Mouse (Mus musculus) megakaryocyte progenitor cell, adult 5-6 weeks (primary cell): Measurements from ENCODE around the gene Hoxd3. TPM values are rescaled to one million over a fixed set of nuclear protein-coding genes. Genes with fewer than 3 reads are reported as not detected.

Experiments used
- ATAC-seq: replicated peaks from 2 replicates; pipeline ENCODE4 v1.8.0; 2016; ENCODE audit warnings: mild to moderate bottlenecking, moderate TSS enrichment, inconsistent platforms; ENCODE audit not compliant: poor library complexity
- total RNA-seq, 2 experiments: library from RNA; stranded (forward) in 1 of 2; stranded (reverse) in 1 of 2; fragments of 157-497, 149-512 nt in 1 of 2; fragments of 200-1000 nt in 1 of 2; gene quantifications; 2 replicates each; pipeline versions ENCODE4 v1.2.3 to v1.2.4; 2015 to 2017

The Hoxd3 gene
- total RNA-seq, 2 experiments from 2014 or later, result not detected

DNA sequence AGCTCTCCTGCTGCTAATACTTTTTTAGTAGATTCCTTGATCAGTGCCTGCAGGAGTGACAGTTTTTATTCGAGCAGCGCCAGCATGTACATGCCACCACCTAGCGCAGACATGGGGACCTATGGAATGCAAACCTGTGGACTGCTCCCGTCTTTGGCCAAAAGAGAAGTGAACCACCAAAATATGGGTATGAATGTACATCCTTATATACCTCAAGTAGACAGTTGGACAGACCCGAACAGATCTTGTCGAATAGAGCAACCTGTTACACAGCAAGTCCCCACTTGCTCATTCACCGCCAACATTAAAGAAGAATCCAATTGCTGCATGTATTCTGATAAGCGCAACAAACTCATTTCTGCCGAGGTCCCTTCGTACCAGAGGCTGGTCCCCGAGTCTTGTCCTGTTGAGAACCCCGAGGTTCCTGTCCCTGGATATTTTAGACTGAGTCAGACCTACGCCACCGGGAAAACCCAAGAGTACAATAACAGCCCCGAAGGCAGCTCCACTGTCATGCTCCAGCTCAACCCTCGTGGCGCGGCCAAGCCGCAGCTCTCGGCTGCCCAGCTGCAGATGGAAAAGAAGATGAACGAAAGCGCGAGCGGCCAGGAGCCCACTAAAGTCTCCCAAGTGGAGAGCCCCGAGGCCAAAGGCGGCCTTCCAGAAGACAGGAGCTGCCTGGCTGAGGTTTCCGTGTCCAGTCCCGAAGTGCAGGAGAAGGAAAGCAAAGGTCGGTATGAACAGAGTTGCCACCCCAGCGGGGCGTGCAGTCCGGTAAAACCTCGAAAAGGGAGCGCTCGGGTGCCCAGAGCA, 19.5 kb upstream of the Hoxd3 start:
- no peak for ATAC-seq

DNA sequence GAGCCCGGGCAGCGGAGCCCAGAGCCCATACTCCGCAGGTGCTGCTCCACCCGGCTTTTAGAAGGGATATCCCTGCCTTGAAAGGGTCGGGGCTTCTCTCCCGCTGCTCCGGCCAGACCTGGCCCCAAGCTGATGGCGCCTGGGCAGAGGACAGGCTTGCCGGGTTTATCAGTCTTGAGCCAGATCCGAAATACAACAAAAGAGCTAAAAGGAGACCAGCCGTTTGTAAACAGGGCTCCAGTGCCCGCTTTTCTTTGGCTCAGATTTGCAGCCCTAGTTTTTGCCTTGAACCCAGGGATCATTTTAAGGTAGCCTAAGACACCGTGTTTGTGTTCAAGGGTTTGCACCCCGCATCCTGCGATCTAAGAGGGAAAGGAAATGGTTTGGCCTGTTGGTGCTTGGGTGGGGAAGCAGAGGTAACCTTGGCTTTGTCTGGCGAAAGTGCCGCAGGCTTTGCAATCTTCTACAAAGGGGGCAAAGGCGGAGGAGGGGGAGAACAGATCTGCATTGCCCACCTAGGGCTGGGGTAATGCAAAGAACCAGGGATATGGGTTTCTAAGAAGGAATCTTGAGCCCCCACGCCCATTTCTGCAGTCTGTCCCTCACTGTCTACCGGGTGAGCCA, 18.8 kb upstream of the Hoxd3 start:
- ATAC-seq, result no peak

DNA sequence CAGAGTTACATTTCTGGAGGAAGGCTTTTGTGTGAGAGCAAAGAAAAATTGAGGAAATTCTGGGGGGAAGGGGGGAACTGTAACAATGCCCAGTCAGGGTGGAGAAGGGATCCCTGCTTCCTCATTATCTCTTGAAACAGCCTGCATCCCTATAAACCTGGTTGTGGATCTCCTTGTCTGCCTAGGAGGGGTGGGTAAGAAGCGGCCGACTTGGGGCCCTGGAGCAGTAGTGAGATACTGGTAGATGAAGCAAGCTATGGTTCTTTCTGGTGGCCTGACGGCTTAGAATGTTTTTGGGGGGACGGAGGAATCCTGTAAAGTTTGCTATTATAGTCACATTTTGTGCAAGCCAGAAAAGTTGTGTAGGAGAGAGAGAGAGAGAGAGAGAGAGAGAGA, 18.3 kb upstream of the Hoxd3 start:
- ATAC-seq, result no peak

DNA sequence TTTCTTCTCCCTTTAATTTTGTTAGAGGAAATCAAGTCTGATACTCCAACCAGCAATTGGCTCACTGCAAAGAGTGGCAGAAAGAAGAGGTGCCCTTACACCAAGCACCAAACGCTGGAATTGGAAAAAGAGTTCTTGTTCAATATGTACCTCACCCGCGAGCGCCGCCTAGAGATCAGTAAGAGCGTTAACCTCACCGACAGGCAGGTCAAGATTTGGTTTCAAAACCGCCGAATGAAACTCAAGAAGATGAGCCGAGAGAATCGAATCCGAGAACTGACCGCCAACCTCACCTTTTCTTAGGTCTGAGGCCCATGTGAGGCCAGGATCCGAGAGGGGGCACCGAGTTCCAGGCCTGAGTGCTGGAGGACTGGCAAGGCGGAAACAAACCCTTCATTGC, 17.7 kb upstream of the Hoxd3 start:
- ATAC-seq, result peak; percentile 48; the same call in 1 of the 2 replicates

DNA sequence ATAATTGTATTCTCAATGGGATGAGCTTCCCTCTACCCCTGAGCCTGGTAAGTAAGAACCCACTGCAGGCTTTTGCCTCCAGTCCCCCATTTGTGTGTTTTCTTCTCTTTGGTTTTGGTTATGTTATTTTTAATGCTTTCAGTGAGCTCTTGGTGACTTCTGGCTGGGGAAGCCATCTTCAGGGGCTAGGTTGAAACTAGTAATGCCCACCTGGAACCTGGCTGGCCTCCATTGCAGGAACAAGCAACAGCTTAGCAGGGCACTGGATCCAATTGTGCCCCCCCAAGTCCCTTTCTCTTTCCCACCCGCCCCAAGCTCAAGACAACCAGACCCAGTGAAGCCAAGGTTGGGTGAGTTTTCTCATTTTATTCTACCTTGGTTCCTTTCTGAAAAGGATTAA, 16.3 kb upstream of the Hoxd3 start:
- ATAC-seq, result no peak

DNA sequence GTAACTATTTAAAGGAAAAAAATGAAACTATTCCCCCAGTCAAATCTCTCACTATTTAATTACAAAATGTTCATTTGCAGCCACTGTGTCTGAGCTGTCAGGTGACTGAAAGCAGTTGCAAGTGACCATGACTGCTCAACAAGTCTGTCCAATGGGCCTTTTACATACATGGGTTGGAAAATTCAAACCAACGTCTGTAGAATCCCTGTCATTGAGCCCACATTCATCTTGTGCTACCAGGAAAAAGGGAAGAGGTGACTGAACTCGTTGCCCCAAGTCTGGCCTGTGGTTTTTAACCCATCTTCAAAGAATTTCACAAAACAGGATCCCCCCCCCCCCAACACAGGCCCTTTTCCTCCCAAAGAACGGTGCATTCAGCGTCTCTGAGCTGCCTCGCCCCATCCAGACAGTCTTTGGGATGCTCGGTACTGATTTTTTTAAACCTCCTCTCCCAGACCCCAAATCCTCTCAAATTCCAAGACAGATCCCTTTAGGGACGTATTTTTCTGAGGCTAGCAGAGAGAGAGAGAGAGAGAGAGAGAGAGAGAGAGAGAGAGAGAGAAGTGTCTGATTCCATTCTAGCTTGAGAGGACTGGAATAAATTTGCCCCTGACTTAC, 15.8 kb upstream of the Hoxd3 start:
- ATAC-seq, result no peak

DNA sequence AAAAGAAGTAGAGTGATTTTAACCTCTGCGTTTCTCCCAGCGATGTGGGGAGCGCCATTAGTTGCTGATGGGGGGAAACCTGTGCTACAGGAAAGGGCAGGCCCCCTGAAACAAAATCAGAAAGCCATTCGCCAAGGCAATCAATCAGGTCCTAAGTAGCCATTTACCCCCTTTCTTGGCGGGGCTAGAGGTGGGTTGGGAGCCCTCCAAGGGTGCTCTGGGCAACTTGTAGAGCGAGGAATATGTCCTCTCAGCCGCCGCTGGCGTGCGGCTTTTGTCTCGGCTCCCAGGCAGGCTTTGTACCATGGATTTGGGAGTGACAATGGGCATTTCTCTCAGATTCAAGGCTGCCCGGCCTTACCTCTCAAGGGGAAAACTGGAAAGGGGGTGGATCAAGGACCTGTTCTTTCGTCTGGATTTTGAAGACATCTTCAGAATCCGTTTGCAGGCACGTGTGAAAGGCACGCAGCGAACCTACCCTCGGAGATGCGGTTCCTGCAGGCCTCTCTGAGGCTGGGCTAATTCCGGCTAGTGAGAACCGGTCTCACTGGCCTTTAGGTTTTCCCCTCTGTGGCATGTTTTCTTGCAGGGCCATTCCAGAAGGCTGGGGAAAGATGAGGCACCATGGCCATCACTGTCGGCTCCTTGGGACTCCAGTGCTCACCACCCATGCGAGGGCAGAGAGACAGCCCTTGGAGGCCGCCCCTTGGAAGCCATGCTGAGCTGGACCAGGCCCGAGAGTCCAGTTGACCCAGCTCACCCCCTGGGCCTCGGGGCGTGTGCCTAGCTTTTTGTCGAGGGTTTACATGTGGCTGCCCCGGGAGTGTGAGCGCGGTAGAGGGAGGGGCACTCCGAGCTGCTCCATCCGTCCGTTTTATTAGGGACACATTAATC, 15.0 kb upstream of the Hoxd3 start:
- ATAC-seq, result no peak

DNA sequence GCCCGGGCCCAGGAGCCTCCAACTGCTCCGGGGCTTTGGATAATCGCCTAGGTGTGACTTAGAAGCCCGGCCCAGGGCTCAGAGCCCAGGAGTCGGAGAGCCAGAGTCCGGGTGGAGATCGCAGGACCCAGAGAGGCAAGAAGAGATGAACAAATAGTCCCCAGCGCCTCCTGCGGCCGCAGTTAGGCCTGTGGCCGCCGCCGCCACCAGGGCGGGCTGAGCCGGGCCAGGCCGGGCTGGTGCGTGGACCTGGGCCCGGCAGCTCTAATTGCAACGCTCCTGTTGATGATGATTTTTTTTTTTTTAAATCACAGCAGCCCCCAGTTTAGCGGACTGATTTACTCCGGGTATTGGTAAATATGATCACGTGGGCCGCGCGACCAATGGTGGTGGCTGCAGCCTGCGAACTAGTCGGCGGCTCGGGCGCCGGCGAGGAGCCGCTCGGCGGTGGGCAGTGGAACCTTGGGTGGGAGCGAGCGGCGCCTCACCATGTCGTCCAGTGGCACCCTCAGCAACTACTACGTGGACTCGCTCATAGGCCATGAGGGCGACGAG, 14.1 kb upstream of the Hoxd3 start, which contains the start of gene Hoxd9:
Gene Hoxd9, plus strand, starts transcription at position 161 of the 555 bp plus-strand sequence.
- ATAC-seq, result no peak; the same call in 1 of the 2 replicates

DNA sequence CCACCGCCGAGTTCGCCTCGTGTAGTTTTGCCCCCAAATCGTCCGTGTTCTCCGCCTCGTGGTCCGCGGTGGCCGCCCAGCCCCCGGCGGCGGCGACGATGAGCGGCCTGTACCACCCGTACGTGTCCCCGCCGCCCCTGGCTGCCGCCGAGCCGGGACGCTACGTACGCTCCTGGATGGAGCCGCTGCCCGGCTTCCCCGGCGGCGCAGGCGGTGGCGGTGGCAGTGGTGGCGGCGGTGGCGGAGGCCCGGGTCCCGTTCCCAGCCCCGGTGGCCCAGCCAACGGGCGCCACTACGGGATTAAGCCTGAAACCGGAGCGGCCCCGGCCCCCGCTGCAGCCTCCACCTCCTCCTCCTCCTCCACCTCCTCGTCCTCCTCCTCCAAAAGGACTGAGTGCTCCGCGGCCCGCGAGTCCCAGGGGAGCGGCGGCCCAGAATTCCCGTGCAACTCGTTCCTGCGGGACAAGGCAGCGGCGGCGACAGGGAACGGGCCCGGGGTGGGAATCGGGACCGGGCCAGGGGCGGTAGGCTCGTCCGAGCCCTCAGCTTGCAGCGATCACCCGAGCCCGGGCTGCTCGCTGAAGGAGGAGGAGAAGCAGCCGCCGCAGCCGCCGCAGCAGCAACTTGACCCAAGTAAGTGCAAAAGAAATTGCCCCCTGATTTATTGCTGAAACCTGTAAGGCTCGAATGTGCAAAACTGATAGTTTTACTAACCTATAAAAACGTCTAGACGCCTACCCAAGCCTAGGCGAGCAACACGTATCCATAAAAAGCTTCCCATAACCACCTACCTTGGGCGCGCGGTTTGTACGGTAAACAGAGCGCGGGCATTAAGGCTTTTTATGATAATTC, 13.3 kb upstream of the Hoxd3 start:
- ATAC-seq, result no peak

DNA sequence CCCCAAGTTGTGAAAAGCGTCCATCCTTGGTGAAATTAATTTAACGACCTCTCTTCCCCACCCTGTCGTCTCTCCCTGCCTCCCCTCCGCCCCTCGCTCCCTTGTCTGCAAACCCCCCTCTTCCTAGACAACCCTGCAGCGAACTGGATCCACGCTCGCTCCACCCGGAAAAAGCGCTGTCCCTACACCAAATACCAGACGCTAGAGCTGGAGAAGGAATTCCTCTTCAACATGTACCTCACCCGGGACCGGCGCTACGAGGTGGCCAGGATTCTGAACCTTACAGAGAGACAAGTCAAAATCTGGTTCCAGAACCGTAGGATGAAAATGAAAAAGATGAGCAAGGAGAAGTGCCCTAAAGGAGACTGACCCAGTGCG, 12.7 kb upstream of the Hoxd3 start:
- ATAC-seq, result no peak

DNA sequence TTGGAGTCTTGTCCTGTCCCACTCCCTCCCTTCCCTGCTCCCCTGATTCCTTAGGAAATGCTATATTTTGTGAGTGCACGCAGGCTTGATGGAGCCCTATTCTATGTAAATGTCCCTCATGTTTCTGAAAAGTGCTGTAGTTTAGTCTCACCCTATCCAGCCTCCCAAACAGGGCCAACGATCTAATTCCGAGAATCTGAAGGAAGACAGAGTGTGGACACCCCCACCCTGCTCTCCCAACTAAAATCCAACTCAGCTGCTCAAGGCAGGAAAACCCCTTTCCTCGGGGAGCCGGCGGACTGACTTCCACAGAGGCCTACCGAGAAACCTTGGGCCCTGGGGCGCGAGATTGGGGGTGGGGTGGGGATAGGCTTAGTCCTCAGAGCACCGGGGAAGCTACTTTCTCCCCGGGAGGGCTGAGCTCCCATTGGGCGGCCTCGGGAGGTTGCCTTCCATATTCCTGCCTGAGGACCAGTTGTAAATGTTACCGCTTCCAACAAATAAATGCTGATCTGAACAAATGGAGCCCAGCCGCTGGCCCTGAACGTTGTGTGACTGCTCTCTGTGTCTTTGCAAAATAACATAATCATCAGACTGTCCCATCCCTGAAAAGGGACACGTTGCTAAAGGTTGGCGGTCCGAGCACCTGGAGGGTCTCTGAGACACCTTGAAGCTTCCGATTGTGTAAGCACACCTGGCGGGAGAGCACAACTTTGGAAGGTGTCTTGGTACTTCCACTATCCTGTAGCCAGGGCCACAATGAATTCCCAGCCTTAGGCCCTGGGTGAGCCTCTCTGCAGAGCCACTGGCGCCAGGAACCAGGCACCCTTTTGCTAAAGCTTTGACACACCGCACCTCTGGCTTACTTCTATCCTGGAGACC, 11.8 kb upstream of the Hoxd3 start:
- no peak for ATAC-seq

DNA sequence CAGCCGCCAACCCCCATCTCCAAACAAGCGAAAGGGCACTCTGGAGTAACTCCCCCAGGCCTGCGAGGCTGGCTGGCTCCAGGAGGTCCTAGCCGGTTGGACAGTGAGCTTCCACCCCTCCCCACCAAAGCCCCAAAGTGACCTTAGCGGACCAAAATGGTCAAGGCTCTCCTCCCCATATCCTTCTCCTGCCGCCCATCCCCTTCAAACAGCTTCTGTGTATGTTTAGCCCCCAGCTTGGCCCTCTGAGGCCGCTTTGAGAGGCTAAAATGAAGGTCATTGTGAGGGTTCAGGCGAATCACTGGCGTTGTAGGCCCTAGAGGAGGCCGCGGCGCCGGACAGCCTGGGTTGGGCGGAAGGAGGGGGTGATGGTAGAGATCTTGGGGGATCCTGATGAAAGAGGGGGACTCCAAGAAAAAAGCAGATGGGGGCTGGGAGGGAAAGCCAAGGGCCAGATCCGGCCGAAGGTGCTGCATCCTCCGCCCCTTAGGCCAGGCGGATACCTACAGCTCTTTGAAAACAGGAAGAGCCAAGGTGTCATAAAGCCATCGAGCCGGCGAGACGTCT, 11.1 kb upstream of the Hoxd3 start:
- ATAC-seq, result no peak

DNA sequence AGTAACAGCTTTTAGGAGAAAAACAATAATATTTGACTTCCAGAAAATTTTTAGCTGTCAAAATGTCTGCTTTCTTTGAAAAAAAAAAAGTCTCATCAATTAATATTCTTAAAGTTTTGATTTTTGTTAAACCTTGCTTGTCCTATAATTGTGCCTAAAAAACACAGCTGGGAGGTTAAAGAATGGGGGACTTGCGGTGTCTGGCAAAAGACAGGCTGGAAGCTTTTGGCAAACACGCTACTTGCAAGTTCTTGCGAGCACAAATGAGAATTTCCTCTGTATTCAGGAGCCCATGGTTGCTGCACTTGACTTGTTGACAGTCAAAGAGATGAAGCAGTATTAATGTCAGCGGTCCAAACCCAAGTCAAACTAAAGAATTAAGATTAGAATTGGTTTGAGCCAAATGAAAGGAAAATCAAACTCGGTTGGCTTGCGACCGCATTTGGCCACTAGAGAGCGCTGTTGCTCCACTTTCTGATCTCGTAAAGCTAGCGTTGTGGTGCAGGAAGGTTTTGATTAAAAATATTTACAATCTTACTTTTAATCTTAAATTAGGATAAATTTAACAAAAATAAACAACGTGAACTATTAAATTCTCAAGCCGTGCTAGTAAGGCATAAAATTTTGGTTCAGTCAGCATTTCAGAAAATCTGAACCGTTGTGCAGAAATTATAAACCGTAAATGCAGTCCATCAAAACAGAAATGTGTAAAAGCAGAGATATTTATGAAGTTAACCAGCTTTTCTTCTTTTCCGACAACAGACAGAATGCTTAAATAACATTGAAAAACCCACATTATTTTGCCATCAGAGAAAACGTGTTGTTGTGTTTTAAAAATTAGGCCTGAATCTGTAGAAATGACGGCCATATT, 9.5 kb upstream of the Hoxd3 start:
- peak; percentile 54; the same call in 1 of the 2 replicates for ATAC-seq

DNA sequence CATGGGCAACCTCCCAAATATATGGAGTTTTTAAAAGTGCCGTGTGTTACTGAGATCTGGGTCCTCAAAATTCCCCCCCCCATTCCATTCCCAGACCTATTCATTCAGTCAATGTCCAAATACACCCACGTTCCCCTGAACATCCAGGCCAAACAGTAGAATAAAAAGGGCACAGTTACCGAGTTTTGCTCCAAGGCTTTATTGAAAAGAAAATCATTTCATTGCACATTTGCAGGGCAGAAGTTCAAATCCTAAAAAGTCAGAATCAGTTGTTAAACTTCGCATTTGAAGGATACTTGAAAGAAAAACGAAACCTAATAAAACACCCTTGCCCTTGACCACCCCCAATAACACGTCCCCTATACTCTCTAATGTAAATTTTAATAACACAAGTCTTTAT, 8.9 kb upstream of the Hoxd3 start:
- ATAC-seq, result no peak

DNA sequence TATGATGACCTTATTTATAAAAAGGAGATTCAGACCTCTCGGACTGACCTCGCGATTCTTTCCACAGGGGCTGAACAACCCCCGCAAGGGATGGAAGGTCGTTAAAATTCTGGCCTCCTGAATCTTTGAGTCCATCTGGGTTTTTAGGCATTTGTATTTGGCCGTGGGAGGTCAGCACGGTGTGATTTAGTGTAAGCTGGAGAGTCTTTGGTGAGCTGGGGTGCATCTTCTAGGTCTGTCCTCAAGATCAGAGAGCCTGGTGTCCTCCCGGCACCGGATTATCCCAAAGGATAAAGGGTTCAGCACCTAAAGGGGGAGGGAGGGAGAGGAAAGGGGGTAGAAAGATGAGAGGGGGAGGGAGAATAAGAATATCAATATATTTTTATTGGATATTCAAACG, 8.4 kb upstream of the Hoxd3 start:
- ATAC-seq, result no peak

DNA sequence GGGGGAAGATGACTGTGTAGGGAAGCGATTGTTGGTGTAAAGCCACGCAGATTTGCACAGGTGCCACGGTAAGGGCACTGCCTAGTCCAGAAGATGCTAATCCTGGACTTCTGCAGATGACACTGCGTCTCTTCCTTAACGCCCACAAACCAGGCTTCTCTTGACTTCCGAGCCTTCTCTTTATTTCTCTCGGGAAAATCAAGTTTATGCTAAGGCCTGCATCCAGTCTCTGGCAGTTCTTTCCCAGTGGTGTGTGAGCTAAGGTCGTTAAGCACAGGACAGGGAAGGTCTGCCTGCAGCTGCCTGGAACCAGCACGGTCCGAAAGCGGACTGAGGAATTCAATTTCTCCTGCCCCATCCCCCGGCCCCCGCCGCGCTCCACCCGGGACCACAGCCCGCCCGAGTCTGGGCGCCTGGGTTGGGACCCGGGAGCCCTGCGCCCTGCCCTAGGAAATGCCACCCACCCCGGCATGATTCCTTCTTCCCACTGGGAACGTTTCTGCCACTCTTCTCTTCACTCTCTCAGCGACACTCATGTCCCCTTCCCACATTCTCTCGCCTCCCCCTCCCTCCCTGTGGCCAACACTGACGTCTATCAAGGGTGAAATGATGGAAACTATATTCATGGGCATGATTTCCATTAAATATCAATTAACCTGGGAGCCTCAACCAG, 7.9 kb upstream of the Hoxd3 start:
- no peak for ATAC-seq

DNA sequence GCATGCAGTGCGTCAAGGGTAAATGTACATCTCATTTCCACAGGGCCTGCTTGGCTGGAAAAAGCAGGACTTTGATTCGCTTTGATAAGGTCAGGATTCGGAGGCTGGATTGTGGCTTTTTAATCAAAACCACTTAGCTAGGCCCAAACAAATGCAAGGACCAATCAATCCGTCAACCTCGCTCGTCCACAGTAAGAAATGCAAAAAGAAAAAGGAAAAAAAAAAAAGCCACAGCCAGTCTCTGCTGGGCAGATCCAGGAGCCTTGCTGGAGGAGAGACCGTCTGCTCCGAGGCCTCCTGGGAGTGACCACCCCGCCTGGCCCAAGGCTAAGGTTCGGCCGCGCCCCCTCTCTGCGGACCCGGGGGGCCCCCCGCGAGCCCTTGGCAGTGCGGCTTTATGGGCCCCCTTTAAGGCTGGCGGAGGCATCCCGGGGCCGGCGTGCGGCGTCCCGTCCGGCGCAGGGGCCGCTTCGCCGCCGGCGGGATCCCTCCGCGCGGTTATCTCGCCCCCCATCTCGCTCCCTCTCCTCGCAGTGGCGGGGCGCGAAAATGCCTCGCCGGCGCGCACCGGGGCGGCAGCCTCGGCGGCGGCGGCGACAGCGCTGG, 7.2 kb upstream of the Hoxd3 start, which contains the start of gene Hoxd8:
Gene Hoxd8, plus strand, starts transcription at position 223 of the 606 bp plus-strand sequence.
- ATAC-seq, result no peak
